Mouse (Mus musculus) myocyte (in vitro differentiated cells): ENCODE measurements around the gene Abca2.

Experiments
- MAX ChIP-seq: IDR thresholded peaks from one replicate; pipeline ENCODE4 v1.6.1; 2011; ENCODE audit warnings: low read depth, mild to moderate bottlenecking, control low read depth
- POLR2A ChIP-seq: IDR thresholded peaks from one replicate; pipeline ENCODE4 v1.6.1; 2011; ENCODE audit warnings: low read depth, mild to moderate bottlenecking, control low read depth, moderate library complexity; ENCODE audit not compliant: insufficient read length
- POLR2AphosphoS2 ChIP-seq: IDR thresholded peaks from one replicate; pipeline ENCODE4 v1.6.1; 2011; ENCODE audit warnings: low read depth, control low read depth; ENCODE audit not compliant: insufficient read length
- TCF12 ChIP-seq: IDR thresholded peaks from one replicate; pipeline ENCODE4 v1.6.1; 2011; ENCODE audit warnings: mild to moderate bottlenecking, control low read depth; ENCODE audit not compliant: poor library complexity, insufficient read depth, severe bottlenecking

GRCm38 (mm10) chr2:25421896-25422295 is 6.6 kb upstream of the Abca2 start:
- TF ChIP-seq TCF12 (no peak), POLR2A (no peak), MAX (no peak), POLR2AphosphoS2 (no peak)
